12 mouse cellular contexts compared by ENCODE assay signal in the genomic region with DNA sequence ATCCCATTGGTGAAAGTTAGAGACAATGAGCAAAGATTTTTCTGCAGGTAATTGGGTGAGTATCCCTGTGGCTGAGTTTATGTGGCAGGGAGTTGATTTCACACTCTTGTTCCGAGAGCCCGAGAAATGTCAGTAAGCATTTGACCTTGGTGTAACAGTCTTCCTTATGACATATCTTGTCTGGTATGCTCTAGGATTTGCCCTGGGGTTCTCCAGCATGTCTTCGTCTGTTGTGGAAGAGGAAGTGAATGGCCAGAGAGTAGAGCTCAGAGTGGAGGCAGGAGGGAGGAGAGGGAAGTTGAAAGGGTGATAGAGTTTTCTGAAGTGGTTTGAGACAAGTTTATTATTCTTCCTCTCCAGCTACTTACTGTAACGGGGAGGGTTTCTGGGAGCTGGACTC.
"Had no signal": no experiment of that assay in that cellular context is flagged by ENCODE, and none has a peak within 500 bp of the region (broad histone marks: within the 10 kb centered on the region; RNA-seq: fewer than 3 reads in every experiment).

No protein-coding gene starts in this region.

- H3K4me3 ChIP-seq: left cerebral cortex, adult 2 months; limb, embryonic 10.5 days; liver, embryonic 12.5 days; lung, embryonic 15.5 days; midbrain, embryonic 10.5 days; stomach, embryonic 15.5 days had no signal

- H3K9ac ChIP-seq: liver, embryonic 12.5 days; lung, embryonic 15.5 days; stomach, embryonic 15.5 days had no signal

- ATAC-seq: liver, embryonic 12.5 days had no signal

- H3K36me3 ChIP-seq: limb, embryonic 10.5 days; liver, embryonic 12.5 days; lung, embryonic 15.5 days; midbrain, embryonic 10.5 days; stomach, embryonic 15.5 days had no signal

- DNase-seq: kidney, postnatal 10 days; lung, postnatal 14 days; midbrain, embryonic 14.5 days; right cerebral cortex, postnatal 14 days; thymus, adult 2 months; thymus, postnatal 25 days had no signal

- H3K27me3 ChIP-seq: liver, embryonic 12.5 days; lung, embryonic 15.5 days; stomach, embryonic 15.5 days had no signal

- H3K4me2 ChIP-seq: liver, embryonic 12.5 days; lung, embryonic 15.5 days; stomach, embryonic 15.5 days had no signal

- H3K27ac ChIP-seq: left cerebral cortex, adult 2 months; limb, embryonic 10.5 days; liver, embryonic 12.5 days; lung, embryonic 15.5 days; midbrain, embryonic 10.5 days; stomach, embryonic 15.5 days had no signal

- H3K9me3 ChIP-seq: limb, embryonic 10.5 days; liver, embryonic 12.5 days; lung, embryonic 15.5 days; midbrain, embryonic 10.5 days; stomach, embryonic 15.5 days had no signal

- H3K4me1 ChIP-seq: limb, embryonic 10.5 days; liver, embryonic 12.5 days; lung, embryonic 15.5 days; stomach, embryonic 15.5 days had no signal
